Mouse (Mus musculus) embryonic facial prominence, embryonic 10.5 days (tissue): Measurements from ENCODE around the gene Tmigd1. TPM values are rescaled to one million over a fixed set of nuclear protein-coding genes. Genes with fewer than 3 reads are reported as not detected.
A peak's percentile ranks its signal among the peaks of the same experiment; 100 is the strongest.
"Not testable (repeated sequence)": the region's sequence is repeated elsewhere in the genome, so short reads cannot be mapped to it uniquely, and the experiment has no call there.

Experiments
- DNase-seq: peaks from one replicate; pipeline ENCODE4 v3.0.0-alpha.2; 2017; ENCODE audit warnings: low spot score
- H3K27ac ChIP-seq: fragments of 300-500 bp; sonication (generic); replicated peaks from 2 replicates; pipeline ENCODE4 v1.5.1; 2016; ENCODE audit warnings: mild to moderate bottlenecking
- H3K27me3 ChIP-seq: fragments of 300-500 bp; sonication (generic); replicated peaks from 2 replicates; pipeline ENCODE4 v1.6.1; 2016; ENCODE audit warnings: low read depth, mild to moderate bottlenecking; ENCODE audit not compliant: poor library complexity, severe bottlenecking
- H3K36me3 ChIP-seq: fragments of 300-500 bp; sonication (generic); replicated peaks from 2 replicates; pipeline ENCODE4 v1.6.1; 2016; ENCODE audit warnings: mild to moderate bottlenecking, moderate library complexity
- H3K4me1 ChIP-seq: fragments of 300-500 bp; sonication (generic); 2 replicates; pipeline ENCODE4 v1.6.1; 2016
- H3K4me3 ChIP-seq: fragments of 300-500 bp; sonication (generic); 2 replicates; pipeline ENCODE4 v1.5.1; 2016; ENCODE audit warnings: mild to moderate bottlenecking, moderate library complexity
- H3K9me3 ChIP-seq: fragments of 300-500 bp; sonication (generic); 2 replicates; pipeline ENCODE4 v1.6.1; 2016; ENCODE audit warnings: mild to moderate bottlenecking
- WGBS: fragments of 180-500 bp; shearing (Covaris S2); methylation state at CpG from one replicate; pipeline ENCODE4 v1.1.7; 2016; 5-methylcytosine and 5-hydroxymethylcytosine counted together
- polyA plus RNA-seq: library from polyadenylated mRNA; unstranded; fragments of >200 nt; fragmentation: Nextera tagmentation; extraction: Ambion mirVana; gene quantifications from 2 replicates; pipeline ENCODE4 v1.2.1, GENCODE M21; 2016

The Tmigd1 gene
- polyA plus RNA-seq, 1 experiment from 2014 or later = not detected

DNA sequence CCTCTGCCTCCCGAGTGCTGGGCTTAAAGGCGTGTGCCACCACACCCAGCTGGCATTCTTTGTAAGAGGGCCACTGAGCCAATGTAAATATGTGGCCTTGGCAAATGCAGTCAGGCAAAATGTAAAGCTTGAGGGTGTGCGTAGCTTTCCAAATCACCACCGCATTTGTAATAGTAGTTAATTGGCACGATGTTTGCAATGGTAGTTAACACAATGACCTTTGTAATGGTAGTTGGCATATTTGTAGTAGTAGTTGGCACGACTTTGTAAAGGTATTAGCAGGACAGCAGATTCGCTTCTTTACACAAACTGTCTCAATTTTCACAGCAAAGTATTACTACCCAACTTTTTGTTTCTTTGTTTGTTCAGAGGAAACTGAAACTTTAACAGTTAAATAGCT, 6.7 kb downstream of the Tmigd1 start:
- Histone ChIP-seq H3K36me3 (no peaks in the 10 kb centered on the region), H3K27me3 (no peaks in the 10 kb centered on the region), H3K4me1 (peaks cover 26% of the 10 kb centered on the region), H3K9me3 (no peaks in the 10 kb centered on the region), H3K4me3 (no peak overlapping the region), H3K27ac (no peak overlapping the region)
- WGBS = 87% methylated on average over 7 of the region's 7 CpGs
- DNase-seq = no peak

DNA sequence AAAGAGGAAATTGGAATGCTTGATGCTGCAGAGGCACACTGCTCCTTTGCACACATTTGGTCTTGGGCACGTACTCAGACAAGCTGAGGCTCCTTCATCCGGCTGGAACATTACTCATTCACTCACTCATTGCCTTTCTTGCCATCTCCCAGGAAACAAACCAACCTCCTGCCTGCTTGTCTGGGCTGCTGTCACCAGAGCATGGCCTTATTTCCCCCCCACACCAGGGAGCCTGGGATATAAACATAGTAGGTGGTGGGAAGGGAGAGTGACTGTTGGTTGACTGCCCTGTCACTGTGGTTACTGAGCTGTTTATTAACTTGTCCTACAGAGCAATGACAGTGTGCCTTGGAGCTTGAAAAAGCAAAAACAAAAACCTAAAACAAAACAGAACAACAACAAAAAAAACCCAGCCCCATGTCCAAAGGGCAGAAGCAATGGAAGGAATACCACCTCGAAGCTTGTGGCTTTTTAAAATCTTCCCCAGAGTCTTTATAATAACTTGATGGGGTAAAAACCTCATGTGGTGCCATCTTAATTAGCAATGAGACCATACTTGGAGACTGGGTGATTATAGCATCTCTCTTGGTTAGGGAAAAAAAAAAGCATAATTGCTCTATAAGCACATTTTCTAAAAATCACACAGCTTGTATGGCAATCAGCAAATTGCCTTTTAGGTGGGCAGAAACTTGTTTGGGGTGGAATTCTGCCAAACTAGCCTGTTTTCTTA, 9.5 kb downstream of the Tmigd1 start:
- Histone ChIP-seq H3K9me3 (no peaks in the 10 kb centered on the region), H3K27me3 (no peaks in the 10 kb centered on the region), H3K4me3 (no peak overlapping the region), H3K4me1 (peaks cover 44% of the 10 kb centered on the region), H3K36me3 (no peaks in the 10 kb centered on the region), H3K27ac (0 out of 2 replicates have a peak overlapping the region, but pooled peaks have one; percentile 48)
- no peak for DNase-seq
- WGBS = 72% methylated on average over 3 of the region's 3 CpGs

- H3K27me3 ChIP-seq = no peaks in the 10 kb centered on the region
- no peaks in the 10 kb centered on the region for H3K36me3 ChIP-seq
- WGBS = 46% methylated on average over 7 of the region's 7 CpGs
- H3K9me3 ChIP-seq = no peaks in the 10 kb centered on the region
- peaks cover 49% of the 10 kb centered on the region for H3K4me1 ChIP-seq
- no peak overlapping the region for H3K4me3 ChIP-seq
- peak; percentile 26 for DNase-seq
- 0 out of 2 replicates have a peak overlapping the region, but pooled peaks have one; percentile 48 for H3K27ac ChIP-seq
Observed at GRCm38 (mm10) chr11:76912055-76912395, 10.1 kb downstream of the Tmigd1 start.

DNA sequence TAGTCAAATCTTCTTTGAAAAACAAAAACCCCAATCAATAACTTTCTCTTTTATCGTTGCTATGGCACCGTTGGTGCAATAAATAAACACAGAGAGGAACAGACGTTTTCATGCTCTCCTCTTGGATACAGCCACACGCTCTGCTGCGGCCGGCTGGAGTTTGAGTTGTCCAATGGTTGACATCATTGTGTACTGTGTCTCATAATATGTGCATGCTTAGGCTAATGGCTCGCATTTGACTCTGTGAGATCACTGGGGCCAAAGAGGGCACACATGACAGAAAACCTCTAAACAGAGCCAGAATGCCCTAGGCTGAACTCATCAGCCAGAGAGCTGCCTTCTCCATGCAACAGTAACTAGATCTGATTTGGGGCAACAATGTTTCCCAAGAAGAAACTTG, 12.4 kb downstream of the Tmigd1 start:
- WGBS = 82% methylated on average over 7 of the region's 7 CpGs
- H3K4me1 ChIP-seq = peaks cover 57% of the 10 kb centered on the region
- no peaks in the 10 kb centered on the region for H3K9me3 ChIP-seq
- H3K4me3 ChIP-seq = no peak overlapping the region
- no peak overlapping the region for H3K27ac ChIP-seq
- no peaks in the 10 kb centered on the region for H3K36me3 ChIP-seq
- no peaks in the 10 kb centered on the region for H3K27me3 ChIP-seq
- no peak for DNase-seq

DNA sequence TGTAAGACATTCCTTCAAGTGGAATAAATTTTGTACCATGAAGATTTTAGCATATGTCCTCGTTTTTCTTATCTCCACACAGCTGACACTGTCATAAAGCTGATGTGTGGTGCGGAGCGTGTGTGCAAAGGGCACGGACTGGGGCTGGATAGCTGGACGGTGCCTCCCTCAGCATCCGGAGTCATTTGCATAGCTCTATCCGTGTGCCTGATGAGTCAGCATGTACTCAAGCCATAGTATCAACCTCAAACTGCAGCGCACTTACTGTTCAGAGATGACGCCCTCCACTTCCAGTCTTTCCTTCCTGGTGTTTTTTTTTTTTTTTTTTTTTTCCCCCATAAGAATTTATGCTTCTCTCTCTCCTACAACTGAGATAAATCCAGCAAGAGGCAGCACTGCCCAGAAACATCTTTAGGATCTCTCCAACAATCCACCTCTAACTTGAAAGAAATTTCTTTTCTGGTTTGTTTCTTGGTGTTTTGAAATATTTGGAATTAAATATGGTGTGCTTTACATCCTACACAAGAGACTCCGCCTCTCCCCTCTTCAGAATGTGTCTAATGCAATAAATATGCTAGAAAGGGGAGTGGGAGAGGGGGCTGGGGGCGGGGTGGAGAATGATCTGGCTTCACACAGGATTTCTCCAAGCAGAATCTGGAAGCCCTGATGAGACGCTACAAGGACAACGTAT, 14.7 kb downstream of the Tmigd1 start:
- DNase-seq = peak; percentile 34

DNA sequence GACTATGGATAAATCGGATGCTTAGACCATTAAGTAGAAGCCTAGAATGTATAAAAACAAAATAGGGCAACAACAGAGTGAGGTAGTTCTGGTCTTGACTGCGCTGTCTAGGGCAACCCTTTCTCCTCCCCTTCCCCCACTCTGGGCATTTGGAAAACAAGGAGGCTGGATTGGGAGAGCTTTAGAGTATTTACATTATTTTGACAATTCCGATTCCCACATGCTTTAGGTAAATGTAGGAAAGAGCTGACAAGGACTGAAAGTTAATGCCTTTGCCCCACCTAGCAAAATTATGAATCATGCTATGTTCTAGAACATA, 15.2 kb downstream of the Tmigd1 start:
- 52% methylated on average over 3 of the region's 3 CpGs for WGBS
- Histone ChIP-seq H3K4me3 (peak overlapping the region; percentile 28; the same call in 1 of the 2 replicates), H3K27ac (peak overlapping the region; percentile 51), H3K4me1 (peaks cover 60% of the 10 kb centered on the region), H3K9me3 (no peaks in the 10 kb centered on the region), H3K27me3 (no peaks in the 10 kb centered on the region), H3K36me3 (no peaks in the 10 kb centered on the region)
- DNase-seq = peak; percentile 19

More for the DNA sequence above, 14.7 kb downstream of the Tmigd1 start:
- H3K27ac ChIP-seq = peak overlapping the region; percentile 51
- H3K36me3 ChIP-seq = no peaks in the 10 kb centered on the region
- no peaks in the 10 kb centered on the region for H3K27me3 ChIP-seq
- no peaks in the 10 kb centered on the region for H3K9me3 ChIP-seq
- peaks cover 60% of the 10 kb centered on the region for H3K4me1 ChIP-seq
- WGBS = 46% methylated on average over 13 of the region's 13 CpGs
- H3K4me3 ChIP-seq = peak overlapping the region; percentile 28; the same call in 1 of the 2 replicates

DNA sequence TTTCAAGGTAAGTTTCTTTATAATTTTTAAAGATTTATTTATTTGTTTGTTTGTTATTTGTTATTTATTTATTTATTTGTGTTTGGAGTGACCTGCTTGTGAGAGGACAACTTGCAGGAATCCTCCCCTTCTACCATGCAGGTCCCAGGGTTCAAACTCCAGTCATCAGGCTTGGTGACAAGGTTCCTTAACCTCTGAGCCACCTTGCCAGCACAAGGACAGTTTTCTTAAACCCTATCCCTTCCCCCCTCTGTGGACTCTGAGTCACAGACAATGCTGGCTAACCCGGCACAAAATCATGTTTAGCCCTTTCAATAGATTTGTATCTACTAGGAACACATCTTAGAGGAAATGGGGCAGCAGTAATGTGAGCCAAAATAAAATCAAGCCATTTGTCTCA, 18.6 kb downstream of the Tmigd1 start:
- H3K4me3 ChIP-seq = no peak overlapping the region
- no peak for DNase-seq
- no peaks in the 10 kb centered on the region for H3K36me3 ChIP-seq
- peaks cover 31% of the 10 kb centered on the region for H3K4me1 ChIP-seq
- 75% methylated on average over 1 of the region's 1 CpGs for WGBS
- no peaks in the 10 kb centered on the region for H3K27me3 ChIP-seq
- H3K27ac ChIP-seq = no peak overlapping the region
- no peaks in the 10 kb centered on the region for H3K9me3 ChIP-seq

- no peak within 1 kb of the TSS for H3K27ac ChIP-seq
- H3K9me3 ChIP-seq = no peaks in the 10 kb centered on the region
- no peak within 1 kb of the TSS for H3K4me3 ChIP-seq
- H3K4me1 ChIP-seq = peaks cover 15% of the 10 kb centered on the region; the same call in 1 of the 2 replicates
- WGBS = 79% methylated on average over 6 of the region's 6 CpGs
- no peak for DNase-seq
- H3K27me3 ChIP-seq = no peaks in the 10 kb centered on the region
- no peaks in the 10 kb centered on the region for H3K36me3 ChIP-seq
Observed at GRCm38 (mm10) chr11:76924759-76925236, 22.8 kb downstream of the Tmigd1 start, which contains the start of gene Blmh. TSS of gene Blmh (plus strand) at chr11:76924809.

DNA sequence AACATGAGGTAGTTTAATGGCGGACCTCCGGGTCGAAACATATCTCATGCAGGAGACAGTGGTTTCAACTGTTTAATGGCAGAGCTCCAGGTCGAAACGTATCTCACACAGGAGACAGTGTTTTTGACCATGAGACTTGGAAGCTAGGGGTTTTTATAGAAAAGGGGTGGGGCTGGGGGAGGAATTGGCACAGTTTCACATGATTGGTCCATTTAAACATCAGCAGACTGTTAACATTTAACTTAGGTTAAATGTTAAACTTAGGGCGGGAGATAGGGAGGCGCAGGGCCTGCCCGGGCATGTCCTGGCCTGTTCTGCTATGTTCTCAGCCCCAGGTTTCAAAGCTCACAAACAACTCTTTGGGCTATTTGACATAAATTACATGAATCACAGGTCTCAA, 26.6 kb downstream of the Tmigd1 start:
- H3K4me3 ChIP-seq, H3K9me3 ChIP-seq, H3K4me1 ChIP-seq, DNase-seq, H3K27ac ChIP-seq, H3K27me3 ChIP-seq, H3K36me3 ChIP-seq: not testable (repeated sequence)
- WGBS = 92% methylated on average over 8 of the region's 8 CpGs

DNA sequence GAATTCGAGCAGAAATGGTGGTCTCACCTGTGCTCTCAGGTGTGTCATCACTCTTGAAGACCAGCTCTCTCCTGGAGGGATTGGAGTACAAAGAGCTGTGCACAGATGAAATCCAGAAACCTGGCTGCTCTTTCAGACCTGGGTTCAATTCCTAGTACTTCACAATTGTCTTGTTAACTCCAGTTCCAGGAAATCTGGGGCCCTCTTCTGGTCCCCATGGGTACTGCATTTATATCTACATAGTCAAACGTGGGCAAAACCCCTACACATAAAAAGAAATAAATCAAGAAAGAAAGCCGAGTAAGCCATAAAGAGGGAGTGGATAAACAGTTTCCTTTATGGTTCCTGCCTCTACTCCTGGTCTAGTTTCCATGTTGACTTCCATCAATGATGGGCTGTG, 31.2 kb downstream of the Tmigd1 start:
- no peaks in the 10 kb centered on the region for H3K9me3 ChIP-seq
- H3K27me3 ChIP-seq = no peaks in the 10 kb centered on the region
- no peaks in the 10 kb centered on the region for H3K36me3 ChIP-seq
- DNase-seq = no peak
- no peak overlapping the region for H3K4me3 ChIP-seq
- 70% methylated on average over 3 of the region's 3 CpGs for WGBS
- no peak overlapping the region for H3K27ac ChIP-seq
- H3K4me1 ChIP-seq = no peaks in the 10 kb centered on the region

GRCm38 (mm10) chr11:76936578-76936977, 34.6 kb downstream of the Tmigd1 start:
- H3K27ac ChIP-seq = no peak overlapping the region
- H3K4me3 ChIP-seq = no peak overlapping the region
- no peaks in the 10 kb centered on the region for H3K9me3 ChIP-seq
- H3K27me3 ChIP-seq = no peaks in the 10 kb centered on the region
- DNase-seq = no peak
- H3K4me1 ChIP-seq = no peaks in the 10 kb centered on the region
- WGBS = 79% methylated on average over 5 of the region's 5 CpGs
- H3K36me3 ChIP-seq = no peaks in the 10 kb centered on the region

DNA sequence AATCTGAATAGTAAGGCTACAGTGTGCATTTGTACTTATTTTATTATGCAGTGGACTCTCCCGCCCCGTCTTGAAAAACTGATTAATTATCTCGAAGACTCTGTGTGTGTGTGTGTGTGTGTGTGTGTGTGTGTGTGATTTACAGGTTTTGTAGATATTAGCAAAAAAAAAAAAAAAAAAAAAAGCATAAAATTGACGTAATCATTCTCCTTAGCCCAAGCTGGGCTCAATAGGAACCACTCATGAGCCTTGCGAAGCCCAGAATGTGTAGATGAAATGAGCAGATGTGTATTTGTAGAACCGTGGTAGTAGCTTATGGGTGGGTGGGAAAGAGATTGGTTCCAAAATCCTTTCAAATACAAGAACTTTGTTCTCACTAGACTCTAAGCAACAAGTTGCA, 42.9 kb downstream of the Tmigd1 start:
- Histone ChIP-seq H3K27ac (peak overlapping the region; percentile 95), H3K4me1 (peaks cover 17% of the 10 kb centered on the region), H3K4me3 (peak overlapping the region; percentile 95), H3K9me3 (no peaks in the 10 kb centered on the region), H3K27me3 (no peaks in the 10 kb centered on the region), H3K36me3 (peaks cover 22% of the 10 kb centered on the region)
- 73% methylated on average over 6 of the region's 6 CpGs for WGBS
- no peak for DNase-seq
